Mouse (Mus musculus): Measurements from ENCODE around the gene Ccdc85b. TPM values are rescaled to one million over a fixed set of nuclear protein-coding genes. Genes with fewer than 3 reads are reported as not detected.
"Not testable (repeated sequence)": the region's sequence is repeated elsewhere in the genome, so short reads cannot be mapped to it uniquely, and the experiment has no call there.

Gene Ccdc85b
- total RNA-seq (2014; fragmentation: Nextera tagmentation) = 1.9 and 3.3 TPM in 2 replicates
- total RNA-seq (2017) = 3.0 and 4.1 TPM in 2 replicates
- polyA plus RNA-seq (2012) = 13.1 and 16.9 TPM in 2 replicates

- H3K9me3 ChIP-seq (replicated peaks) = no peaks in the 10 kb centered on the region
- no peak for DNase-seq (ENCODE audit: low spot score)
- peaks cover 72% of the 10 kb centered on the region for H3K4me1 ChIP-seq (ENCODE audit: insufficient read depth, low read depth, low read length)
- peaks cover 52% of the 10 kb centered on the region for H3K36me3 ChIP-seq (replicated peaks)
- peak within 1 kb of the TSS; percentile 89 for H3K4me3 ChIP-seq (ENCODE audit: low read depth, low read length)
- ATAC-seq (ENCODE audit: extremely low read depth, insufficient number of reproducible peaks, low FRiP score, poor library complexity, severe bottlenecking) = no peak
- H3K27me3 ChIP-seq (ENCODE audit: insufficient read depth, low read length) = no peaks in the 10 kb centered on the region
- TF ChIP-seq POLR2AphosphoS5 (IDR thresholded peaks at IDR 0.05; ENCODE audit: insufficient replicate concordance, low read depth, low read length) (no peak), GATA1 (IDR thresholded peaks at IDR 0.05; ENCODE audit: borderline replicate concordance, low read length) (no peak), CTCF (IDR thresholded peaks at IDR 0.05; ENCODE audit: low read depth, low read length) (no peak), TAL1 (conservative IDR thresholded peaks at IDR 0.05; ENCODE audit: low read depth, low read length) (no peak), GATA2 (IDR thresholded peaks at IDR 0.05; ENCODE audit: borderline replicate concordance, low read depth, low read length) (no peak)
Measured at GRCm38 (mm10) chr19:5457746-5458442, at the start of gene Ccdc85b. Gene Ccdc85b, minus strand, starts transcription at chr19:5457894.

GRCm38 (mm10) chr19:5503687-5504086 lies 46.0 kb upstream of the Ccdc85b start, which contains the start of gene 1700020D05Rik:
Gene 1700020D05Rik, minus strand, starts transcription at chr19:5503787.
- H3K36me3 ChIP-seq (replicated peaks) = peaks cover 33% of the 10 kb centered on the region
- TF ChIP-seq TAL1 (conservative IDR thresholded peaks at IDR 0.05; ENCODE audit: low read depth, low read length) = no peak
- DNase-seq (ENCODE audit: low spot score) (no peak), ATAC-seq (ENCODE audit: extremely low read depth, insufficient number of reproducible peaks, low FRiP score, poor library complexity, severe bottlenecking) (no peak)
- H3K4me3 ChIP-seq (ENCODE audit: low read depth, low read length) = no peak within 1 kb of the TSS
- no peaks in the 10 kb centered on the region for H3K4me1 ChIP-seq (ENCODE audit: insufficient read depth, low read depth, low read length)
- H3K9me3 ChIP-seq (replicated peaks) = no peaks in the 10 kb centered on the region
- H3K27me3 ChIP-seq (ENCODE audit: insufficient read depth, low read length) = no peaks in the 10 kb centered on the region

- DNase-seq (ENCODE audit: low spot score) (no peak), ATAC-seq (ENCODE audit: extremely low read depth, insufficient number of reproducible peaks, low FRiP score, poor library complexity, severe bottlenecking) (no peak)
- H3K36me3 ChIP-seq (replicated peaks) = peaks cover 63% of the 10 kb centered on the region
- H3K4me3 ChIP-seq (ENCODE audit: low read depth, low read length) = no peak overlapping the region
- TF ChIP-seq GATA1 (IDR thresholded peaks at IDR 0.05; ENCODE audit: borderline replicate concordance, low read length) (no peak), GATA2 (IDR thresholded peaks at IDR 0.05; ENCODE audit: borderline replicate concordance, low read depth, low read length) (no peak), POLR2AphosphoS5 (IDR thresholded peaks at IDR 0.05; ENCODE audit: insufficient replicate concordance, low read depth, low read length) (no peak), TAL1 (conservative IDR thresholded peaks at IDR 0.05; ENCODE audit: low read depth, low read length) (no peak), CTCF (IDR thresholded peaks at IDR 0.05; ENCODE audit: low read depth, low read length) (no peak)
- H3K9me3 ChIP-seq (replicated peaks) = no peaks in the 10 kb centered on the region
- peaks cover 16% of the 10 kb centered on the region for H3K4me1 ChIP-seq (ENCODE audit: insufficient read depth, low read depth, low read length)
- H3K27me3 ChIP-seq (ENCODE audit: insufficient read depth, low read length) = no peaks in the 10 kb centered on the region
Measured at GRCm38 (mm10) chr19:5500330-5500875, 42.7 kb upstream of the Ccdc85b start.

- peaks cover 76% of the 10 kb centered on the region for H3K36me3 ChIP-seq (replicated peaks)
- H3K4me3 ChIP-seq (ENCODE audit: low read depth, low read length) = peak overlapping the region; percentile 13; the same call in 1 of the 2 replicates
- no peaks in the 10 kb centered on the region for H3K27me3 ChIP-seq (ENCODE audit: insufficient read depth, low read length)
- TF ChIP-seq POLR2AphosphoS5 (IDR thresholded peaks at IDR 0.05; ENCODE audit: insufficient replicate concordance, low read depth, low read length) (no peak), CTCF (IDR thresholded peaks at IDR 0.05; ENCODE audit: low read depth, low read length) (no peak), GATA2 (IDR thresholded peaks at IDR 0.05; ENCODE audit: borderline replicate concordance, low read depth, low read length) (no peak), GATA1 (IDR thresholded peaks at IDR 0.05; ENCODE audit: borderline replicate concordance, low read length) (no peak), TAL1 (conservative IDR thresholded peaks at IDR 0.05; ENCODE audit: low read depth, low read length) (no peak)
- H3K4me1 ChIP-seq (ENCODE audit: insufficient read depth, low read depth, low read length) = peaks cover 38% of the 10 kb centered on the region
- ATAC-seq (ENCODE audit: extremely low read depth, insufficient number of reproducible peaks, low FRiP score, poor library complexity, severe bottlenecking) = no peak
- no peaks in the 10 kb centered on the region for H3K9me3 ChIP-seq (replicated peaks)
- DNase-seq (ENCODE audit: low spot score) = no peak
Measured at GRCm38 (mm10) chr19:5496052-5496370, 38.3 kb upstream of the Ccdc85b start.

- no peak for DNase-seq (ENCODE audit: low spot score)
- Histone ChIP-seq H3K4me3 (ENCODE audit: low read depth, low read length) (0 out of 2 replicates have a peak overlapping the region, but pooled peaks have one; percentile 13), H3K27me3 (ENCODE audit: insufficient read depth, low read length) (no peaks in the 10 kb centered on the region), H3K9me3 (replicated peaks) (no peaks in the 10 kb centered on the region), H3K4me1 (ENCODE audit: insufficient read depth, low read depth, low read length) (peaks cover 38% of the 10 kb centered on the region), H3K36me3 (replicated peaks) (peaks cover 73% of the 10 kb centered on the region)
- TF ChIP-seq TAL1 (conservative IDR thresholded peaks at IDR 0.05; ENCODE audit: low read depth, low read length) = no peak
- no peak for TF ChIP-seq CTCF (IDR thresholded peaks at IDR 0.05; ENCODE audit: low read depth, low read length)
- TF ChIP-seq GATA1 (IDR thresholded peaks at IDR 0.05; ENCODE audit: borderline replicate concordance, low read length) = no peak
- TF ChIP-seq GATA2 (IDR thresholded peaks at IDR 0.05; ENCODE audit: borderline replicate concordance, low read depth, low read length) = no peak
- no peak for TF ChIP-seq POLR2AphosphoS5 (IDR thresholded peaks at IDR 0.05; ENCODE audit: insufficient replicate concordance, low read depth, low read length)
- ATAC-seq (ENCODE audit: extremely low read depth, insufficient number of reproducible peaks, low FRiP score, poor library complexity, severe bottlenecking) = no peak
Measured at GRCm38 (mm10) chr19:5495353-5496051, 37.8 kb upstream of the Ccdc85b start.

GRCm38 (mm10) chr19:5494314-5494713 lies 36.6 kb upstream of the Ccdc85b start:
- Histone ChIP-seq H3K36me3 (replicated peaks) (peaks cover 68% of the 10 kb centered on the region), H3K4me1 (ENCODE audit: insufficient read depth, low read depth, low read length) (peaks cover 39% of the 10 kb centered on the region), H3K27me3 (ENCODE audit: insufficient read depth, low read length) (no peaks in the 10 kb centered on the region), H3K4me3 (ENCODE audit: low read depth, low read length) (no peak overlapping the region), H3K9me3 (replicated peaks) (no peaks in the 10 kb centered on the region)
- ATAC-seq (ENCODE audit: extremely low read depth, insufficient number of reproducible peaks, low FRiP score, poor library complexity, severe bottlenecking) = no peak
- DNase-seq (ENCODE audit: low spot score) = no peak
- TF ChIP-seq CTCF (IDR thresholded peaks at IDR 0.05; ENCODE audit: low read depth, low read length) (no peak), TAL1 (conservative IDR thresholded peaks at IDR 0.05; ENCODE audit: low read depth, low read length) (no peak), POLR2AphosphoS5 (IDR thresholded peaks at IDR 0.05; ENCODE audit: insufficient replicate concordance, low read depth, low read length) (no peak), GATA2 (IDR thresholded peaks at IDR 0.05; ENCODE audit: borderline replicate concordance, low read depth, low read length) (no peak), GATA1 (IDR thresholded peaks at IDR 0.05; ENCODE audit: borderline replicate concordance, low read length) (no peak)

- not testable (repeated sequence) for H3K4me3 ChIP-seq (ENCODE audit: low read depth, low read length); H3K9me3 ChIP-seq (replicated peaks); H3K27me3 ChIP-seq (ENCODE audit: insufficient read depth, low read length); ATAC-seq (ENCODE audit: extremely low read depth, insufficient number of reproducible peaks, low FRiP score, poor library complexity, severe bottlenecking); DNase-seq (ENCODE audit: low spot score)
- Histone ChIP-seq H3K36me3 (replicated peaks) (peaks cover 63% of the 10 kb centered on the region), H3K4me1 (ENCODE audit: insufficient read depth, low read depth, low read length) (peaks cover 49% of the 10 kb centered on the region)
Measured at GRCm38 (mm10) chr19:5493301-5493721, 35.6 kb upstream of the Ccdc85b start.

Measured in G1E (cell line).